Mouse (Mus musculus): ENCODE results near the gene Olfr1008.
"Not testable (repeated sequence)": the region's sequence is repeated elsewhere in the genome, so short reads cannot be mapped to it uniquely, and the experiment has no call there.

The Olfr1008 gene

DNA sequence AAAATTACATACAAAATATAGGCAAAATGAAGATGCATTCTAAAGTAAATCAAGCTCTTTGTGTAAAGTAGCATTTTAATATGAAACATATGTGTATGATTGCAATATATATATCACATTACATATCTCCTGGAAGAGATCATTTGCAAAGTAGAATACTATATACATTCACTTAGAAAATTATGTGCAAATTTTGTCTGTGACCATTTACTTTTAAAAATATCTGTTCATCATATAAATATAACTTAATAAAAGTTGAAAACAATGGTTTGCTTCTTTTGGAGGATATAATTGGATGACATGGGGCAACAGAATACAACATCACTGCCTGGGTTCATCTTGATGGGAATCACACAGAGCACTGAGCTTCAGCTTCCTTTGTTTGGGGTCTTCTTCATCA, at the start of gene Olfr1008:
Gene Olfr1008, plus strand, starts transcription at position 301 of the 400 bp plus-strand sequence.
- TF ChIP-seq GATA4 (IDR thresholded peaks at IDR 0.05; ENCODE audit: insufficient replicate concordance, low read length): no peak

DNA sequence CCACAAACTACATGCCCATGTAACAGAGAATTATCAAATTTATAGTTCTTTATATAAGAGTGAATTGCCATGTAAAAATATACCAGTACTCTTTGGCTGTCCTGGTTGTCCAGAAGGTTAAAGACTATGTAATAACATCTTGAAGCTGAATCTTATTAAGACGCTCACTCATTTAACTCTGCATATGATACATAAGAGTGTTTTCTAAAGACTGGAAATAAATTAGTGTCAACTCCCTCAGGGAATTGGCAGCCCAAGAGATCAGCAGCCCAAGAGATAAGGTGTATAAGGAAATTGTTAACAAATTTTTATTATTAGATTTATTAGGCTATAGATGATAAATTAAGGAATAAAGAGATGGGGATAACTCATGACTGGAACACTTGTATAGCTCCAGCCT, 38.6 kb upstream of the Olfr1008 start, which contains the start of gene Olfr1002:
Gene Olfr1002, minus strand, starts transcription at position 101 of the 400 bp plus-strand sequence.
- no peak for TF ChIP-seq GATA4 (IDR thresholded peaks at IDR 0.05; ENCODE audit: insufficient replicate concordance, low read length)

DNA sequence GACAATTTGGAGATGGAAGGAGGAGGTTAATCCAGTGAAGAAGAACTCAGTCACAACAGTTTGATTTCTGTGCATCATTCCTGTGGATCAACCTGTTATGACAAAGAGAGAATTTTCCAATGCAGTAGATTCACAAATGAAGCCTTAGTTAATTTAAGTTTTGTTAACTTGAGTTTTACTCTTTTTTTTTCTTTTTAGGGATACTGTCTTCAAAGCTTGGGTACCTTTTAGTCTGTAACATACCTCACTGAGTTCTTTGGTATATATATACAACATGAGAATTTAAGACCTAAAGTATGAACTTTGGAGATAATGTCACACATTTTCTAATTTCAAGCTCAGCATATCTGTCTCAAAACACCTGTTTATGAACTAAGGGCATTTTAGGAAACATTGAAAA, 24.9 kb upstream of the Olfr1008 start, which contains the start of gene Olfr154:
Gene Olfr154, minus strand, starts transcription at position 101 of the 400 bp plus-strand sequence.
- not testable (repeated sequence) for TF ChIP-seq GATA4 (IDR thresholded peaks at IDR 0.05; ENCODE audit: insufficient replicate concordance, low read length)

DNA sequence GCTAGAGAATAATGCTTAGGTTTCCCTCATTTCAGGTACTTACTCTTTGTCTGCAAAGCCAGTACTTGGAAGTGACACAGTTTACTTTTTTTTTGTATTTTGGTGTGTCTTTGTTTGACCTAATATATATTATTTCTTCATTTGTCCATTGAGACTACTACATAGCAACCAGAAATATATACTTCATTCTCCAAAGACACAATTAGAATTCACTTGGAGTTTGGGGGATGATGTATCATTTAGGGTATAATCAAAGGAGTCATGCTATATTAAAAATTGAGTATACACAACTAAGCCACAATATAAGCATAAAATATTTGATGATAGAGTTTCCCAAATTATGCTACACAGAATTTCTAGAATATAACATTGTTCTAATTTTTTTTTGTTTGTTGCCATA, 10.6 kb upstream of the Olfr1008 start, which contains the start of gene Olfr1006:
Gene Olfr1006, minus strand, starts transcription at position 101 of the 400 bp plus-strand sequence.
- no peak for TF ChIP-seq GATA4 (IDR thresholded peaks at IDR 0.05; ENCODE audit: insufficient replicate concordance, low read length)

DNA sequence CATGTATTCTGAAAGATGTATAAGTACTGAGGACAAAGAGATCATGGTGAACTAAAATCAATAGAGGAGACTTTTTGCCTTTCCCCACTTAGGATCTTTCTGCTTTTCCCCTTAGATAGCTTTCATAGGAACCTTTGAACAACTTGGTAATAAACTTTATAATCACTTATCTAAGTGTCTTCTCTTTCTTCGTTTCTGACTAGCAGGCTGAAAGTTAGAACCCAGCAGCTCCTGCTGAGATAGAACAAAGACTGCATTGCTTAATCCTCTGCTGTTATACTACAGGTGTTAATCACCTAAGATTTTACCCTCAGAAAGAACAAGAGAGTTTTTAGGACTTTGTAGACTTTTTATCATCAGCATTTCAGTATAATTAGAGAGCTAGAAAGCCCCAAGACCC, 21.9 kb downstream of the Olfr1008 start:
- TF ChIP-seq GATA4 (IDR thresholded peaks at IDR 0.05; ENCODE audit: insufficient replicate concordance, low read length): no peak

DNA sequence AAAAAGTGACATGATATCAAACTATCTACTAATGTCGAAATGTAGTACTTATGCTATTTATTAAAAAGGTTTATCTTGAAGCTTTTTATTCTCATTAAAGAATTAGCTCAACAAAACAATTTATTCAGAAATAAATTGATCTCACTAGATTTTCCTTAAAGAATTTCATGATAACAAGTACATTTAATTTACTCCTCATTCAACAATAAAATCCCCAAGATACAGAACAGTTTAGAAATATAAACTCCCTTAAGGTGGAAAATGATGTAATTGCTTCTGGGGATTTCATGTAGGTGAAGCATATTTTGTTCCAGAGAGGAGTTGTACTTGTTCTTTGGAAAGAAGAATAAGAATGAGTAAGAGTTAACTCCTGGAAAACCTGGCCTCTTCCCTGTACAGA, 25.9 kb downstream of the Olfr1008 start, which contains the start of gene Olfr1009:
Gene Olfr1009, plus strand, starts transcription at position 301 of the 400 bp plus-strand sequence.
- TF ChIP-seq GATA4 (IDR thresholded peaks at IDR 0.05; ENCODE audit: insufficient replicate concordance, low read length): no peak

DNA sequence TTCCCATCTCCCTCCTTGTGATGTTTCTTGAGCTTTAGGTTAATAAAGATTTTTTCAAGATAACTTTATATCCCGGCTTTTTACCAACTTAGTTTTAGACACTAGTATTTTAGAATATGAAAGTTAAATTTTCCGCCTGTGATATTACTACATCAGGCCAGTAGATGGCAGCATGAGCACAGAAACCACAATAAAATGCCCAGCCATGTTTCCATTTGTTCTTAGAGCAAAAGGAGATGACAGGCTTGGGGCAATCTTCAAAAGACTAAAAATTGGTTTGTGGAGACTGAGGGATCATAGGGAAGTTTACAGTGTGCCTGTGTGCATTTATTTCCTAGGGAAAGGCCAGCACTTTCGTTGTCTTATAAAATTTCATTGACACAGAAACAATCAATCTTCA, 36.6 kb downstream of the Olfr1008 start:
- no peak for TF ChIP-seq GATA4 (IDR thresholded peaks at IDR 0.05; ENCODE audit: insufficient replicate concordance, low read length)

Measured in liver, adult (tissue).